Mouse (Mus musculus) bone marrow macrophage, adult 2 months (primary cell): ENCODE data around the gene Ptprcap. TPM values are rescaled to one million over a fixed set of nuclear protein-coding genes. Genes with fewer than 3 reads are reported as not detected.

Experiments used
- H3K27ac ChIP-seq: 2 replicates; pipeline ENCODE4 v1.5.1; 2012; ENCODE audit warnings: low read depth, low read length; ENCODE audit not compliant: insufficient read depth
- H3K4me1 ChIP-seq: 2 replicates; pipeline ENCODE4 v1.6.1; 2012; ENCODE audit warnings: low read length; ENCODE audit not compliant: control insufficient read depth, insufficient read depth
- H3K4me3 ChIP-seq: 2 replicates; pipeline ENCODE4 v1.5.1; 2012; ENCODE audit warnings: mild to moderate bottlenecking, low read length, moderate library complexity; ENCODE audit not compliant: insufficient read depth
- CTCF ChIP-seq: IDR thresholded peaks from 2 replicates; pipeline ENCODE4 v1.5.1; 2012; ENCODE audit warnings: low read depth, mild to moderate bottlenecking, low read length, moderate library complexity
- POLR2A ChIP-seq: IDR thresholded peaks from 2 replicates; pipeline ENCODE4 v1.6.1; 2012; ENCODE audit warnings: mild to moderate bottlenecking, low read depth, low read length, borderline replicate concordance
- polyA plus RNA-seq: library from polyadenylated mRNA; stranded (reverse); fragments of >200 nt; gene quantifications from 2 replicates; pipeline ENCODE4 v1.2.4, GENCODE M21; 2012; ENCODE audit not compliant: missing spikeins, insufficient read depth, insufficient read length

The Ptprcap gene
- polyA plus RNA-seq, 1 experiment: 2.3 TPM

DNA sequence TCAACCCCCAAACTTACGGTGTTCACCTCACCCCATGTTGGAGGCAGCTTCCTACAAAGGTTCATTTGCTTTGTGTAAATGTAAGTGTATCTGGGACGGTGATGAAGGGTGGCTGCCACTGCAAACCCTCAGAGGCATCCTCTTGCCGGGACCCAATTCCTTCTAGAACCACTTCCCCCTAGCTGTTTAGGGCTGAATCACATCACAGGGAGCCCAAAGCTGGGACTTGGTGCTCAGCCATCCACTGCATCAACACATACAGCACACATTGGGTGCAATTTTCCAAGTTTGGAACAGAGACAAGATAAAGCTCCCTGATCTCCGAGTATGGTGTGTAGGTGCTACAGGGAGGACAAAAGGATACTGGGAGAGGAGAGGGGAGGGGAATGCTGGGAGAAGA, 51.5 kb downstream of the Ptprcap start:
- TF ChIP-seq CTCF (no peak), POLR2A (no peak)
- no peak overlapping the region for H3K27ac ChIP-seq
- peaks cover 31% of the 10 kb centered on the region for H3K4me1 ChIP-seq
- no peak overlapping the region for H3K4me3 ChIP-seq

Other genes with a start within 250 kb of the Ptprcap start
- gene Tcirg1, start 246.5 kb upstream of the Ptprcap start, polyA plus RNA-seq: 488 and 518 TPM in 2 replicates
- 80.5 and 85.1 TPM in 2 replicates for gene Ndufs8, start 240.8 kb upstream of the Ptprcap start, polyA plus RNA-seq
- 83.9 and 85.6 TPM in 2 replicates for gene Aldh3b1, start 223.8 kb upstream of the Ptprcap start, polyA plus RNA-seq
- 1,272 and 1,428 TPM in 2 replicates for gene Unc93b1, start 218.4 kb upstream of the Ptprcap start, polyA plus RNA-seq
- not detected in 2 replicates for gene Aldh3b3, start 195.0 kb upstream of the Ptprcap start, polyA plus RNA-seq
- not detected in 2 replicates for gene Aldh3b2, start 181.3 kb upstream of the Ptprcap start, polyA plus RNA-seq
- gene Acy3, start 167.0 kb upstream of the Ptprcap start, polyA plus RNA-seq: 1.1 TPM in 1 of 2 replicates, not detected in the other
- gene Tbx10, start 160.9 kb upstream of the Ptprcap start, polyA plus RNA-seq: not detected in 2 replicates
- 7.0 and 9.9 TPM in 2 replicates for gene Nudt8, start 153.0 kb upstream of the Ptprcap start, polyA plus RNA-seq
- 0.80 and 1.3 TPM in 2 replicates for gene Gm49405, start 153.0 kb upstream of the Ptprcap start, polyA plus RNA-seq
- gene Doc2g, start 150.3 kb upstream of the Ptprcap start, polyA plus RNA-seq: 1.4 and 3.4 TPM in 2 replicates
- 62.3 TPM in 2 replicates for gene Ndufv1, start 140.8 kb upstream of the Ptprcap start, polyA plus RNA-seq
- 103 and 118 TPM in 2 replicates for gene Gstp1, start 115.6 kb upstream of the Ptprcap start, polyA plus RNA-seq
- 2.6 TPM in 1 of 2 replicates, not detected in the other for gene Gstp2, start 107.6 kb upstream of the Ptprcap start, polyA plus RNA-seq
- not detected in 2 replicates for gene Gstp3, start 94.0 kb upstream of the Ptprcap start, polyA plus RNA-seq
- not detected in 2 replicates for gene Cabp2, start 72.0 kb upstream of the Ptprcap start, polyA plus RNA-seq
- gene Cdk2ap2, start 56.4 kb upstream of the Ptprcap start, polyA plus RNA-seq: 98.0 and 98.3 TPM in 2 replicates
- 72.3 and 86.7 TPM in 2 replicates for gene Pitpnm1, start 53.6 kb upstream of the Ptprcap start, polyA plus RNA-seq
- gene Aip, start 27.7 kb upstream of the Ptprcap start, polyA plus RNA-seq: 75.1 and 75.6 TPM in 2 replicates
- not detected in 2 replicates for gene Gpr152, start 13.8 kb upstream of the Ptprcap start, polyA plus RNA-seq
- gene Cabp4, start 9.6 kb upstream of the Ptprcap start, polyA plus RNA-seq: not detected in 2 replicates
- 276 and 314 TPM in 2 replicates for gene Coro1b, start 5.0 kb upstream of the Ptprcap start, polyA plus RNA-seq
- gene Rps6kb2, start 9.8 kb downstream of the Ptprcap start, polyA plus RNA-seq: 32.3 and 39.5 TPM in 2 replicates
- 0.68 and 1.1 TPM in 2 replicates for gene Carns1, start 21.9 kb downstream of the Ptprcap start, polyA plus RNA-seq
- gene Tbc1d10c, start 37.7 kb downstream of the Ptprcap start, polyA plus RNA-seq: 0.77 and 0.83 TPM in 2 replicates
- 299 and 331 TPM in 2 replicates for gene Ppp1ca, start 38.5 kb downstream of the Ptprcap start, polyA plus RNA-seq
- 25.1 and 27.2 TPM in 2 replicates for gene Rad9a, start 48.1 kb downstream of the Ptprcap start, polyA plus RNA-seq
- gene Clcf1, start 60.6 kb downstream of the Ptprcap start, polyA plus RNA-seq: 0.40 and 0.56 TPM in 2 replicates
- gene AC109138.7, start 60.8 kb downstream of the Ptprcap start, polyA plus RNA-seq: not detected in 2 replicates
- gene Pold4, start 78.3 kb downstream of the Ptprcap start, polyA plus RNA-seq: 77.5 and 93.5 TPM in 2 replicates
- gene Ssh3, start 115.6 kb downstream of the Ptprcap start, polyA plus RNA-seq: 84.2 and 87.6 TPM in 2 replicates
- 21.8 TPM in 2 replicates for gene Ankrd13d, start 129.5 kb downstream of the Ptprcap start, polyA plus RNA-seq
- 250 and 278 TPM in 2 replicates for gene Grk2, start 152.6 kb downstream of the Ptprcap start, polyA plus RNA-seq
- 81.5 and 84.4 TPM in 2 replicates for gene Kdm2a, start 244.7 kb downstream of the Ptprcap start, polyA plus RNA-seq